Mouse (Mus musculus) liver, postnatal 0 days (tissue): ENCODE data around the gene Fbln2. TPM values are rescaled to one million over a fixed set of nuclear protein-coding genes. Genes with fewer than 3 reads are reported as not detected.

Source experiments
- ATAC-seq: fragments of 200-750 bp; cut with Nextera tagmentation; 2 replicates; pipeline ENCODE4 v1.8.0; 2017; ENCODE audit warnings: mild to moderate bottlenecking, moderate library complexity
- DNase-seq: peaks from one replicate; pipeline ENCODE4 v3.0.0-alpha.2; 2016
- H3K27ac ChIP-seq: fragments of 300-500 bp; sonication (generic); 2 replicates; pipeline ENCODE4 v1.5.1; 2014; ENCODE audit warnings: antibody characterized with exemption, moderate library complexity, mild to moderate bottlenecking, low read depth
- H3K27me3 ChIP-seq: fragments of 300-500 bp; sonication (generic); 2 replicates; pipeline ENCODE4 v1.6.1; 2014; ENCODE audit warnings: low read length, control low read depth, mixed read lengths; ENCODE audit not compliant: insufficient read depth
- H3K36me3 ChIP-seq: fragments of 300-500 bp; sonication (generic); replicated peaks from 2 replicates; pipeline ENCODE4 v1.6.1; 2014; ENCODE audit warnings: mild to moderate bottlenecking, control low read depth, low read length, moderate library complexity, mixed read lengths; ENCODE audit not compliant: insufficient read depth
- H3K4me1 ChIP-seq: fragments of 300-500 bp; sonication (generic); 2 replicates; pipeline ENCODE4 v1.6.1; 2014; ENCODE audit warnings: antibody characterized with exemption, mild to moderate bottlenecking, control low read depth; ENCODE audit not compliant: insufficient read depth
- H3K4me2 ChIP-seq: fragments of 300-500 bp; sonication (generic); 2 replicates; pipeline ENCODE4 v1.6.1; 2014; ENCODE audit warnings: low read depth, mild to moderate bottlenecking, low read length, moderate library complexity, mixed read lengths
- H3K4me3 ChIP-seq: fragments of 300-500 bp; sonication (generic); 2 replicates; pipeline ENCODE4 v1.5.1; 2014; ENCODE audit warnings: low read depth, low read length
- H3K9ac ChIP-seq: fragments of 300-500 bp; sonication (generic); replicated peaks from 2 replicates; pipeline ENCODE4 v1.6.1; 2014; ENCODE audit warnings: mild to moderate bottlenecking, moderate library complexity
- H3K9me3 ChIP-seq: fragments of 300-500 bp; sonication (generic); 2 replicates; pipeline ENCODE4 v1.6.1; 2016; ENCODE audit warnings: mild to moderate bottlenecking, control low read depth, low read length, mixed read lengths
- CTCF ChIP-seq: sonication (generic); IDR thresholded peaks from 2 replicates; pipeline ENCODE4 v1.5.1; 2016; ENCODE audit warnings: antibody characterized with exemption, low read depth
- EP300 ChIP-seq: IDR thresholded peaks from 2 replicates; pipeline ENCODE4 v1.6.1; 2016; ENCODE audit warnings: antibody characterized with exemption, low read depth, mild to moderate bottlenecking
- WGBS: fragments of 180-500 bp; shearing (Covaris S2); extraction: QIAGEN DNeasy Blood & Tissue Kit; methylation state at CpG from one replicate; pipeline ENCODE4 v1.1.7; 2014; ENCODE audit not compliant: insufficient replicate concordance; 5-methylcytosine and 5-hydroxymethylcytosine counted together
- polyA plus RNA-seq: library from polyadenylated mRNA; unstranded; fragments of >200 nt; fragmentation: Nextera tagmentation; extraction: Ambion mirVana; gene quantifications from 2 replicates; pipeline ENCODE4 v1.2.1, GENCODE M21; 2015

Fbln2 gene
- polyA plus RNA-seq, 1 experiment from 2014 or later: 4.0 TPM

GRCm38 (mm10) chr6:91186934-91187333, 25.3 kb upstream of the Fbln2 start:
- no peak overlapping the region for H3K4me3 ChIP-seq
- no peaks in the 10 kb centered on the region for H3K4me1 ChIP-seq
- no peaks in the 10 kb centered on the region for H3K9me3 ChIP-seq
- no peak overlapping the region for H3K9ac ChIP-seq
- H3K27me3 ChIP-seq: 0 out of 2 replicates have a peak, but pooled peaks cover 2% of the 10 kb centered on the region
- ATAC-seq (no peak), DNase-seq (no peak)
- no peak for TF ChIP-seq EP300
- TF ChIP-seq CTCF: no peak
- 82% methylated on average over 6 of the region's 6 CpGs for WGBS
- no peak overlapping the region for H3K4me2 ChIP-seq
- H3K36me3 ChIP-seq: no peaks in the 10 kb centered on the region
- H3K27ac ChIP-seq: no peak overlapping the region

DNA sequence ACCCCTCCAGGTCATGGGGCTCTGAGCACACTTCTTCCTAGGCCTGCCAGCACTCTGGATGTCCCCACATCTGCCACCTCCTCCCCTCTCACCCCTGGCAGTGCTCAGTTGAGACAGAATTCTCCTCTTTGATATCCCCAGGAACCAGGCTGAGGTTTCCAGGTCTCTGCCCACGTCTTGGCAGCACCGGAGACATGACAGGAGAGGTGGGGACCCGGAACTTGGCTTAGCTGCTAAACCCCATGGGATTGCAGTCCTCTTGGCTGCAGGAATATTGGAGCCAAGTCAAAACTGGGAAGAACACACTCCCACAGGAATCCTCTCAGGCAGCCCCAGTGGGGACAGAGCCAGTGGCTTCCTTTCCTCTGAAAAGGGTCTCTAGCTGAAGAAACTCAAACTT, 24.4 kb upstream of the Fbln2 start:
- no peaks in the 10 kb centered on the region for H3K36me3 ChIP-seq
- 74% methylated on average over 3 of the region's 3 CpGs for WGBS
- TF ChIP-seq EP300: no peak
- TF ChIP-seq CTCF: no peak
- DNase-seq: no peak
- H3K4me2 ChIP-seq: no peak overlapping the region
- H3K9me3 ChIP-seq: no peaks in the 10 kb centered on the region
- no peak overlapping the region for H3K27ac ChIP-seq
- 0 out of 2 replicates have a peak, but pooled peaks cover 2% of the 10 kb centered on the region for H3K27me3 ChIP-seq
- ATAC-seq: no peak
- H3K4me3 ChIP-seq: no peak overlapping the region
- peaks cover 8% of the 10 kb centered on the region for H3K4me1 ChIP-seq
- no peak overlapping the region for H3K9ac ChIP-seq

- no peak for DNase-seq
- no peak overlapping the region for H3K9ac ChIP-seq
- WGBS: 88% methylated on average over 6 of the region's 6 CpGs
- no peak overlapping the region for H3K27ac ChIP-seq
- no peak overlapping the region for H3K4me2 ChIP-seq
- no peak for TF ChIP-seq CTCF
- no peak for TF ChIP-seq EP300
- no peaks in the 10 kb centered on the region for H3K36me3 ChIP-seq
- 0 out of 2 replicates have a peak, but pooled peaks cover 2% of the 10 kb centered on the region for H3K27me3 ChIP-seq
- no peak overlapping the region for H3K4me3 ChIP-seq
- no peak for ATAC-seq
- peaks cover 14% of the 10 kb centered on the region for H3K4me1 ChIP-seq
- no peaks in the 10 kb centered on the region for H3K9me3 ChIP-seq
Measured at GRCm38 (mm10) chr6:91189971-91190370, 22.3 kb upstream of the Fbln2 start.

- DNase-seq (no peak), ATAC-seq (no peak)
- H3K9me3 ChIP-seq: no peaks in the 10 kb centered on the region
- H3K27me3 ChIP-seq: 0 out of 2 replicates have a peak, but pooled peaks cover 2% of the 10 kb centered on the region
- WGBS: 75% methylated on average over 2 of the region's 2 CpGs
- H3K27ac ChIP-seq: no peak overlapping the region
- no peak overlapping the region for H3K9ac ChIP-seq
- H3K36me3 ChIP-seq: no peaks in the 10 kb centered on the region
- no peak overlapping the region for H3K4me3 ChIP-seq
- H3K4me1 ChIP-seq: peaks cover 14% of the 10 kb centered on the region
- TF ChIP-seq CTCF (no peak), EP300 (no peak)
- no peak overlapping the region for H3K4me2 ChIP-seq
Measured at GRCm38 (mm10) chr6:91191465-91191864, 20.8 kb upstream of the Fbln2 start.

DNA sequence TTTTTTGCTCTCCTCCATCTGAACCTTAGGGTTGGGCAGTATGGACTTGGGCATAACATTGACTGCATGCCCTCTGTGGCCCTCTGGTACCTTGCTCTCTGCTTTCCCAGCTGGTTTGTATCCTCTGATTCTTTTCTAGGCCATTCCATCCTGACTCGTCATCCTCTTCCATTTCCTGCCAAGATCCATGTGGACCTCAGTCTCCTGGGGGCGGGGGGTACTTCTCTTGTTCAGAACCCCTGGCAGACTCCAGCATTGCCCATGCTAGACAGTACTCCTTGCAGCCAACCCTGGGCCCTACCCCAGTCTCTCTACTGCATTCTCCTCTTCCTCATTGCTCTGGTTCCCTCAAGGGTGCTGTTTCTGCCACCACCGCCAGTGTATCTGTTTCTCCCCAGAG, 19.8 kb upstream of the Fbln2 start:
- peaks cover 14% of the 10 kb centered on the region for H3K4me1 ChIP-seq
- 61% methylated on average over 3 of the region's 3 CpGs for WGBS
- H3K9ac ChIP-seq: no peak overlapping the region
- no peak overlapping the region for H3K27ac ChIP-seq
- 0 out of 2 replicates have a peak, but pooled peaks cover 2% of the 10 kb centered on the region for H3K27me3 ChIP-seq
- no peak overlapping the region for H3K4me3 ChIP-seq
- no peak for ATAC-seq
- no peak for DNase-seq
- no peaks in the 10 kb centered on the region for H3K9me3 ChIP-seq
- no peak overlapping the region for H3K4me2 ChIP-seq
- no peaks in the 10 kb centered on the region for H3K36me3 ChIP-seq
- TF ChIP-seq CTCF (no peak), EP300 (no peak)

DNA sequence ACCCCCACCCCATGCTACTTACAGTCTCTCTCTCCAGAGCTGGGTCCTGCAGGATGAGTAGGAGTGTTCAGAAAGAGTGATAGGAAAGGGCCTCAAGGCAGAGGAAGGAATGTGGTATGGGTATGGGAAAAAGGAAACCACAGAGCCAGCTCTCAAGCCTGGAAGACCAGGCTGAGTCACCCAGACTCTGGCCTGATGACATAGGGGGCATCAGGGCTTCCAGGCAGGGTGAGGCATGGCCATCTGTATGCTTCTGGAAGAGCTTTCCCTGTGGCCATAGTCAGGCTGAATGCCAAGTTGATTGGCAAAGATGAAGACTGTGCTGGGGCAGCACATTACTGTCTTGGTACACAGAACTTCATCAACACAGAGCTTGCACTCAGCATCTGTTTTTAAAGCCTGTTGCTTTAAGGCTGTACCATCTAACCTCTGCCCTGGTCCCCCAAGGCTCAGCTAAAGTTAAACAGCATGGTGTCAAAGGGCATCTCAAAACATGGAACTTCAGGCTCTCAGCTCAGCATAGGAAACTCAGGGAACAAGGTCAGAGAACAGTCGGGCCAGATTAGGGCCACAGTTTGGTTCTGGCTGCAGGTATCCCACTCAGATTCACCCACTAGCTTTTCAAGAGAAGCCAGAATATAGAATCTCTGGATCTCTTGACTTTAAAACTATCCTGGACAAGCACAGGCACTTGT, 19.3 kb upstream of the Fbln2 start:
- Histone ChIP-seq H3K4me2 (no peak overlapping the region), H3K4me3 (no peak overlapping the region), H3K27ac (no peak overlapping the region), H3K36me3 (no peaks in the 10 kb centered on the region), H3K27me3 (no peaks in the 10 kb centered on the region), H3K9me3 (no peaks in the 10 kb centered on the region), H3K9ac (no peak overlapping the region), H3K4me1 (peaks cover 14% of the 10 kb centered on the region)
- peak; percentile 36; the same call in 1 of the 2 replicates for ATAC-seq
- 34% methylated on average over 1 of the region's 1 CpGs for WGBS
- no peak for DNase-seq
- TF ChIP-seq CTCF (no peak), EP300 (no peak)
